Mouse (Mus musculus): Measurements from ENCODE around the gene Gtf2h3. TPM values are rescaled to one million over a fixed set of nuclear protein-coding genes. Genes with fewer than 3 reads are reported as not detected.
"Not testable (repeated sequence)": the region's sequence is repeated elsewhere in the genome, so short reads cannot be mapped to it uniquely, and the experiment has no call there.

Gene Gtf2h3
- 10 to 100 TPM; 30.5 to 50.1 (median 40.8) TPM for total RNA-seq (2022)

DNA sequence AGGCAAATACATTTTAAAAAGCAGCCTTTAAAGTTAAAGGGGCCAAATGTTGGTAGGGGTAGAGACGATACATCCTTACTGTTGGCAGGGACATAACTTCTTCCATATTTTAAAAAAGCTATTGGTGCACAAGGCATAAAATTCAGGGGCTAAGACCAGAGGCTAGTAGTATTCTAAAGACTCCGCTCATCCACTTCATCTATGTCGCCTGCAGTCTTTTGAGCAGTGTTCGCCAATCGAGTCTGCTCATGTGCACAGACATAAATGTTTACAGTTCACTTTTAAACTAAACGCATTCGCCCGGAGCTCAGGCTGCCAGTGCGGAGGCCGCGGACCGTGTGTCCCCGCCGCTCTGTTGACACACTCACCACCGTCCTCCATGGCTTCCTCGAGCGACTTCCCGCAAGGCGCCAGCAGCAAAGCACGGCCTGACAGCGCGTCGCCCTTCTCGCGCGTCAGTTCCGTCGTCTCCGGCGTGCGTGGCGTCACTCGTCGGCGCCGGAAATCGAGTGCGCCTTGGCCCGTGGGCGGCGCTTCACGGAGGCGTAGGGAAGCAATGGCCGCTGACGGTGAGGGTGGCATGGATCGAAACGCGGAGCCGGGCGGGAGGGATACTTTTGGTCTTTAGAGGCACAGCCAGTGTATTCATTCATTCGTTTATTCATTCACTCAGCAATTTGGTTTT, at the start of gene Gtf2h3, which contains the start of gene Eif2b1:
TSS of gene Gtf2h3 (plus strand) at position 508 of the 685 bp plus-strand sequence.
TSS of gene Eif2b1 (minus strand) at position 499 of the 685 bp plus-strand sequence.
- peak; percentile 88 for DNase-seq

GRCm38 (mm10) chr5:124529191-124529651, 49.7 kb upstream of the Gtf2h3 start:
- no peak for DNase-seq

DNA sequence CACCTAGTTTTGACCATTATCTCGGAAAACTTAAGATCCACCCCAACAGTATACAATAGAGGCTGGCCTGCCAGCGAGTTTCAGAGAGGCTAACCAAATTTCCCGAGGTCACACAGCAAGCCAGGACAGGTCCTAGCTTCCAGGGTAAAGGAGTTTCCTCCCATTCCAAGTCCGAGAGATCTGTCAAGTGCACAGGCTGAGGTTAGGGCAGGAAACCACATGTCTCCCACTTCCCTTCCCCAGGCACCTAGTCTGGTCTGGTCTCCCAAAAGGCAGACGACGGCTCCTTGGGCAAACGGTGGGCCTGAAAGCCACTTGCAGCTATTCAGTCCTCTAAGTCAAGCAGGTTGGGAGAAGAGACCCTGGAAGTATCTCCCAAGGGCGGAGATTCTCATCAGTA, 49.2 kb upstream of the Gtf2h3 start:
- no peak for DNase-seq

- DNase-seq: peak; percentile 71
Observed at GRCm38 (mm10) chr5:124530655-124531582, 48.0 kb upstream of the Gtf2h3 start, which contains the start of gene Rilpl1. Gene Rilpl1, minus strand, starts transcription at chr5:124531391.

DNA sequence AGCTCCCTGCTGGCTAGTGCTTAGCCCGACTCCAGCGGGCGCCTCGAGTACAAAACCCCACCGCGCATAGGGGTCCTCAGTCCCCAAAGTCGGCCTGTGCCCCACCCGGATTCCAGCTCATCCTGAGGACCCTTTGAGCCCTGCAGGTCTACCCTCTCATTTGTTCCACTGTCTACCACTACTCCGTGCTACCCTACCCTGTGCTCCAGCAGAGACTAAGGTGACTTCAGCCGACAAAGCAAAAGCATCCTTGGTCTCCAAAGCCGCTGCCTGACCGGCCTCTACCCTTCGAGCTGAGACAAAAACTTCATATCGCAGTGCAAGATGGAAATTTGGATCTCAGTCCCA, 47.4 kb upstream of the Gtf2h3 start:
- no peak for DNase-seq

DNA sequence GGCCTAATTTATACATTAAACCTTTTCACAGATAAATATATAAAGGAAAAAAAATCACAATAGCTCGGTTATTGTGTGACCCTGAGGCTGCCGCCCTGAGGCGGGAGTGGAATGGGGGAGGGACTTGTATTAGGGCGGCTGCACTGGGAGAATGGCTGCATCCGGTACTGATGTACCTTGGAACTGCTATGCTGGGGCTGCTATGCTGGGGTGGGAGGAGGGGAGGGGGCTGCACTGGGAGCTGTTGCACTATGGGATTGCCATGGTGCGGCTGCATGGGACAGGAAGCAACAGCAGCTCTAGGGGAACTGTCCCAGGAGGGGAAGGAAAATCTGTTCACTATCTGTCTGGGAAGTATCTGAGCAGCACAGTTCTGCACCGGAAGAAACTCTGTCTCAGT, 46.5 kb upstream of the Gtf2h3 start:
- no peak for DNase-seq

DNA sequence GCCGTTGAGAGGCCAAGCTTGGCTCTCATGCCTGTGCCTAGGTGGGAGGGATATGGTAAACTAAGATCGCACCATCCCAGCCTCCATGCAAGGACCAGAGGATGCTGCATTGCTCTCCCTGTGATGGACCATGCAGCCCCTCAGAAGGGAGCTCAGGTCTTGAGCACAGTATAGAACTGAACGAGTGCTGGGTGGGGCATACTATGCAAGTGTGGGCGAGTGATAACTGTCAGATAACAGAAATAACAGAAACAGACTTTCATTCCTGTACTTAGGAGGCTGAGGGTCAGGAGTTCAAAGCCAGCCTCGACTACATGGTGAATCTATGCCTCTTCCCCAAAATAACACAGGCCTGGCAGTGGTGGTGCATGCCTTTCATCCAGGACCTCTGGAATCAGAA, 43.9 kb upstream of the Gtf2h3 start:
- no peak for DNase-seq

DNA sequence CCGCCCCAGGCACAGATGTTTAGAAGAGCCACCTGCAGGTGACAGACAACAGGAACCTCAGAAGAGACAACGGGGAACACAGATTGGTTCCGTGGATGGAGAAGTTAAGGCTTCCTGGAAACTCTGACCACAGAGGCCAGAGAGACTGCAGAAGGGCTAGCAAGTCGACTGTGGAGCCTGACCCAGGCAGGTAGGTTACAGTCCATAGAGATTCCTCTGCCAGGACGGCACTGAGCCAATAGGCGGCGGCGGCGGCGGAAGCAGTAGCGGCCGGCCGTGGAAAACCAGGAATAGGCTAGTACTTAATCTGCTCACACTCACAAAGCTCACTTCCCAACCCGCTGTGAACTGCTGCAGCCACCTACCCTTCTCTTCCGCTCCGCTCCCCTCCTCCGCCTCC, 42.2 kb upstream of the Gtf2h3 start:
- no peak for DNase-seq

DNA sequence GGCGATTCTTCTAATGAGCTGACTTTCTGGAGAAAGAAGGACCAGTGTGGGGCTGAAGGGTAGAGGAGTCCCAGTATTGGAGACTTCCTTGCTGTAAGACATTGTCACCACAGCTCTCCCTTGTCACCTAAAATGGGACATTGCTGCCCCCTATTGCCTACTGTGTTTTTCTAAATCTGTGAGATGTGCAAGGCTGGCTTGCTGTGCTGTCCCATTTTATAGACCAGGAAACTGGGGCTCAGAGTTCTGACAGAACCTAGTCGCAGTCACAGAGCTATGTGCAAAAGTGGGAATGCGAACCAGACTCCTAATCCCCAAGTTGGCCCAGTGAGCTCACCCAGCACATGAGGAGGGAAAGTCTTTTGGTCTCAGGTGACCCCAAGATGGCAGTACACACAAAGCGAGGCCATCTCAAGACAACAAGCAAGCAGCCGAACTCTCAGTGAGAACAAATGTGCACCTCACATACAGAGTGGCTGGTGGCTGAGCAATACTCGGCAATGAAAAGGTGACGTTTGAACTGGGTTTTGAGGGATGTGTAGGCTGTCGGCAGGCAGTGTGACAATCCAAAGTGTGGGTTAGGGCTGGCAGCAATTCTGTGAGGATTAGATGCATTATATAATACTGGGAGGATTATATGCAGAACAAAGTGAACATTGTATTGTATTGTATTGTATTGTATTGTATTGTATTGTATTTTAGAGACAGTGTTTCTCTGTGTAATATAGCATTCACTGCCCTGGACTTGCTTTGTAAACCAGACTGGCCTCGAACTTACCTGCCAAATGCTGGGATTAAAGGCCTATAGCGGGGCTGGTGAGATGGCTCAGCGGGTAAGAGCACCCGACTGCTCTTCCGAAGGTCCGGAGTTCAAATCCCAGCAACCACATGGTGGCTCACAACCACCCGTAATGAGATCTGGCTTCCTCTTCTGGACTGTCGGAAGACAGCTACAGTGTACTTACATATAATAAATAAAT, 39.8 kb upstream of the Gtf2h3 start:
- DNase-seq: peak; percentile 50

DNA sequence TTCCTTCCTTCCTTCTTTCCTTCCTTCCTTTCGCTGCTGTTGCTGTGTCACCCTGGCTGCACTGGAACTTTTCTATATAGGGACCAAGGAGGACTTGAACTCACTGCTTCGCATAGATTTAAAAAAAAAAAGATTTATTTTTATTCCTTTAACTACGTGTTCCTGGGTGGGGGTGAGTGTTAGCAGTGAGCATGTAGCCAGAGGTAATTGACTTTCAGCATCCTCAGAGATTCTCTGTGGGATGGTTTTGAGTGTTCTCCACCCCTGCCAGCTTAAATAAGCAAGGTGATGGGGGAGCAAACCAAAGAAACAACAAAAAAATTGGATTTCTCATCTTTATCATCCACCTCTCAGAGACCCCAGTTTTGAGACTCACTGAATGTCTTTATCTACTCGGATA, 39.0 kb upstream of the Gtf2h3 start:
- no peak for DNase-seq

DNA sequence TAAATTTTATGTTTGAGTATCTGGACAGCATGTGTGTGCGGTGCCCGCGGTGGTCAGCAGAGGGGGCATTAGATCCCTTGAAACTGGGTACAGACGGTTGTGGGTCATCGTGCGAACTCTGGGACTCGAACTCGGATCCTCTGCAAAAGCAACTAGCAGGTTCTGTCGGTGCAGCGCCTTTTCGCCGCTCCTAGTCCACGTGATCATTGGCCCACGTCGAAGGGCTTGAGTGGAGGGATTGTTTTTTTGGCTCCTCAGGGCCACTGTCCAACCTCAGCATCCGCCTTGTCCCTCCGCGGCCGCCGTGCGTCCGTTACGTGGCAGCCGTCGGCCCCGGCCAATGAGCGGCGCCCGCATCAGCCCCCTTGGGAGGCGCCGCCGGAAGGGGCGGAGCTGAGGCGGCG, 38.6 kb upstream of the Gtf2h3 start, which contains the start of gene Tmed2:
TSS of gene Tmed2 (plus strand) at position 313 of the 404 bp plus-strand sequence.
- peak; percentile 95 for DNase-seq

DNA sequence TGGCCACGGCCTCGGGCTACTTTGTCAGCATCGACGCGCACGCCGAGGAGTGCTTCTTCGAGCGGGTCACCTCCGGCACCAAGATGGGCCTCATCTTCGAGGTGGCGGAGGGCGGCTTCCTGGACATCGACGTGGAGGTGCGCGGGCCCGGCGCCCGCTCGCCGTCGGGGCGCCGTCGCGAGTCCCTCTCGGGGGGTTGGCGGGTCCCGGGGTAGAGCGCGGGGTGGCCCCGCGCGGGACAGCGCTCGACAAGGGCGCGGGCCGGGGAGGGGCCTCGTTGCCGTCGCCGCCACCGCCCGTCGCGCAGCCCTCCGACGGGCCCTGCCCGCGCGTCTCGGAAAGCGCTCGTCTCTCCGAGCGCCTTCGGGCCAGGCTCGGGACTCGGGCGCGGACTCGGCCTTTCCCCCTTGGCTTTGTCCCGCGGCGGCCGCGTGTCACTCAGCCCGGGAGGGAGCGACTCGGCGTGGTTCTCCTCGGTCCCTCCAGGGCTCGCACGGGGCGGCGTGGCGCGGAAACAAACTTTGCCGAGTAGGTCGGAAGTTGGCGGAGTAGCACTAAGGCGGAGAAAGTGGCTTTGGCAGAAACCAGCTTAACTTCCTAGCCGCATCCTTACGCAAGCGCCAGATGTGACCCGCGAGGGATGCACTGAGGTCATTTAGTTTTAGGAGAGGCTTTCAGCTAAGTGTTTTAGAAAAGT, 37.9 kb upstream of the Gtf2h3 start:
- DNase-seq: peak; percentile 72

- no peak for DNase-seq
Observed at GRCm38 (mm10) chr5:124541602-124541973, 37.4 kb upstream of the Gtf2h3 start.

DNA sequence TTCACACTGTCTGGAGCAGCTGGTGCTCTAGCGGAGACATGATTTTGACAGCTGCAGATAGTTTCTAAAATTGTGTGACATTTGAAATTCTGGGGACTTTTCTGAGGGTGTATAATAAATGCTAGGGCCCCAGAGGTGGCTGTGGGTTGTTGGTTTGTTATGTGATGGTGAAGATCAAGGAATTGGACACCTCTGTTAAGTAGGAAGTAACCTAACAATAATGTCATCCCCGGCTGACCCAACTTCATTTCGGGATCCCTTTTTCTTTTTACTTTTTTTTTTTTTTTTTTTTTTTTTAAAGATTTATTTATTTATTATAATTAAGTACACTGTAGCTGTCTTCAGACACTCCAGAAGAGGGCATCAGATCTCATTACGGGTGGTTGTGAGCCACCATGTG, 28.2 kb upstream of the Gtf2h3 start:
- not testable (repeated sequence) for DNase-seq

- not testable (repeated sequence) for DNase-seq
Observed at GRCm38 (mm10) chr5:124551349-124552093, 27.4 kb upstream of the Gtf2h3 start.

DNA sequence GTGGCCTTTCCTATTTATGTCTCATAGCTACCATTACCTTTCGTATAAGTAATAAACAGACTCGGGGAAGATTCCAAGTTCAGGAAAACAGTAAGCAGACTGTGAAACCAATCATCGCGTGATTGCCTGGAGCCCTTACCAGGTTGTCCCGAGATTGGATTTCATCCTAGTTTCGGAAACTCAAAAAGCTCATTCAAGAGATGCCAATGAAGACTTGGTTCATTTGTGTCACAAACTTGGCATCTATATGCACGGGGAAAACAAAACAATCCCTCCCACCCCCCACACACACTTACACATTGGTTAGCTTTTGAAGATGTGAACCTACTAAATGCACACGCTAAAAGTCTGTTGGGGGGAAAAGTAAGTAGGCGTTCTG, 26.9 kb upstream of the Gtf2h3 start:
- DNase-seq: no peak

- peak; percentile 87 for DNase-seq
Observed at GRCm38 (mm10) chr5:124552558-124553307, 26.2 kb upstream of the Gtf2h3 start, which contains the start of gene Ddx55. Gene Ddx55, plus strand, starts transcription at chr5:124552864.

GRCm38 (mm10) chr5:124553607-124554006, 25.3 kb upstream of the Gtf2h3 start:
- DNase-seq: no peak

DNA sequence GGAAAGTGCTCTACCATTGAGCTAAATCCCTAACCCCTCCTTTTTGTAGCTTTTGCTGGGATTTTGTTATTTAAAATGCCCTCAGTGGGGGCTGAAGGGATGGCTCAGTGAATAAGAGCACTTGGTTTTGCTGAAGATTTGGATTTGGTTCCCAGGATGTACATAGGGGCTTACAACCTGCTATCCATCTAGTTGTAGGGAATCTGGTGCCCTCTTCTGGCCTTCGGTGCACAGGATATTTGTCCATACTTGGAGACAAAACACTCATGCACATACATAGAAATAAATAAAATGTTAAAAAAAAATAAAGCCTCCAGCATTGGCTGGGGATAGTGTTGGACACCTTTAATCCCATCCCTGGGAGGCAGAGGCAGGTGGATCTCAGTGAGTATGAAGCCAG, 23.8 kb upstream of the Gtf2h3 start:
- DNase-seq: no peak

GRCm38 (mm10) chr5:124571068-124571467, 7.9 kb upstream of the Gtf2h3 start:
- no peak for DNase-seq

Measured in adrenal gland, adult 8-10 months (tissue).